Mouse (Mus musculus): ENCODE measurements around the gene Cftr.
A peak's percentile ranks its signal among the peaks of the same experiment; 100 is the strongest.

Cftr gene

DNA sequence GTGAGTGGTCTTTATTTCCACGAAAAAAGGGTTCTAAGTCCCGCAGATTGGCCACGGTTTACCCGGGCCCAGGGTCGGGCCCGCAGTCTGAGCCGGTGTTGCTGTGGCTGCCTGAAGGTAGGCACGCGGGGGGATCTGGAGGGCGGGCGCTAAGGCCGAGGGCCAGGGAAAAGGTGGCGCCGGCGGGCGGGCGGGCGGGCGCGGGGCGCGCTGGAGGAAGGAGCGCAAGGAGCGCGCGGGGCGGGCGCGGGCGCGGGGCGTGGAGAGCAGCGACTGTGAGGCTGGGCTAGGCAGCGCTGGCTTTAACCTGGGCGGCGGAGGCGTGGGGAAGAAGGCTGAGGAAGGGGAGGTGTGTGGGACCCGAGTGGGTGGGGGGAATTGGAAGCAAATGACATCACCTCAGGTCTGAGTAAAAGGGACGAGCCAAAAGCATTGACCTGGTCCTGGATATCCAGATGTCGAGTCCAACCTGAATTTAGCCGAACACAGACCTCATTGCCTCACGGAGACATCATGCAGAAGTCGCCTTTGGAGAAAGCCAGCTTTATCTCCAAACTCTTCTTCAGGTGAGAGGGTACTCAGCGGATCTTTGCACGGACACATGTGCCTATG is at the start of gene Cftr:
Gene Cftr, plus strand, starts transcription at position 377 of the 612 bp plus-strand sequence.
- DNase-seq (ENCODE audit: low read depth, low spot score): peak; percentile 4

DNA sequence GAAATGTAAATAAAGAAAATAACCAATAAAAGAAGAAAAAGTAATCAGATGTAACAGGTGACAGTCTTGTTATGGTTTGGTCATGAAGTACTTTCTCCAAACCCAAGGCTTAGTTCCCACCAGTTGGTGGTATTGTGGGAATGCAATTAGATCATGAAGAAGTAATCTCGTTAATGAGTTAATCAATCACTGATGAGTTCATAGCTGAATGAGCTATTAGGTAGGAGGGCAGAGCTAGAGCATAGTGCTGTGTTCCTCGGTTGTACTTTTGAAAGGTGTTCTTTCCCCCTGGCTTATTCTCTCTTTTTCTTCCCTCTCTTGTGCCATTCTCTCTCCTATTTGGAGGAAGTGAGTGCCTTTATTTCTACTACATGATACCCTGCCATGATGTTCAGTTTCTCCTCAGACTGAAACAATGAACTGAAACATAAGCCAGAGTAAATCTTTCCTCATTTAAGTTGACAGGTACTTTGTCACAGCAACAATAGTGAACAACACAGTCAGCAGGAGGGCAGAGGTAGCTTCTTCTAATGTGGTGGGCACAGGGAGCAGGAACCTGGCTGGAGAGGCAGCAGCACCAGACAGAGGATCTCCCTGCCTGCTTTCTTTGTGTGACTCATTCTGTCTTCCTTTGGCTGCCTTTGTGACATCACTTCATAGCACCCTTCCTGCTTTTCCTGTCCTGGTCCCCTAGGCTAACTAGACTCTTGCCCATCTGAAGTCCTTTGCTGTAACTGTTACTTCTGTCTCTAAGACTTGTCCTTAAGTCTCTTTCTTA is 43.1 kb upstream of the Cftr start:
- DNase-seq (ENCODE audit: low read depth, low spot score): no peak

DNA sequence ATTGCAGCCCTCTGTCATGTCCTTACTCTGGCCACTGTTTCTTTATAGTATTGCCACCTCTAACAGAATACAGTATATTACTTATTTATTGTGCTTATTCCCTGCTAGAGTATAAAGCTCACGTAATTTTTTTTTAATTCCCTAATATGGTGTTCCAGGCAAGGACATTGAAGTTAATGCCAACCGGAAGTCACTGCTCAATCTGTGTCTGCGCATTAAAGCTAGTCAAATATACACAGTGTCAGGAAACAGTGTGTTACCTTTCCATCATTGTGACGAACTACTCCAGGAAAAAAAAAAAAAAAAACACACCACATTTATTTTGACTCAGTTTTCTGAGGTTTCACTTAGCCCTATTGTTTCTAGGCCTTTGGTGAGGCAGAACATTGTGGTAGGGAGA is 42.4 kb upstream of the Cftr start:
- no peak for DNase-seq (ENCODE audit: low read depth, low spot score)

DNA sequence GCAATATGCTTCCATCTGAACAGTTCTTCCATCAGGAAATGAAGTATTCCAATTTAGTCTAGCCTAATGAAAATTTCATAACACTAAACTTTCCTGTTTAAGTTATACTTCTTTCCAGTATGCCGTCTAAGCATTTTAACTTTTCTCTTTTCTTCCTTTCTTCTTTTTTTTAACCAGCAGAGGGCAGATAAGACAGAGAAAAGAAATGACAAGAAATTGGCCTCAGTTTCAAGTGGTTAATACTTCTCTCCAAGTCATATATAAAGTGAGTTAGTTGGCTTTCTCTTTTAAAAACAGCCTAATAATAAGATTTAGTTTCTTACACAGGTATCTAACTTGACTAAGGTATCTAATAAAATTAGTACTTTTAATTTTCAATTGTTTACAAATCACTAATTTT is 35.2 kb upstream of the Cftr start:
- peak; percentile 0 for DNase-seq (ENCODE audit: low read depth, low spot score)

DNA sequence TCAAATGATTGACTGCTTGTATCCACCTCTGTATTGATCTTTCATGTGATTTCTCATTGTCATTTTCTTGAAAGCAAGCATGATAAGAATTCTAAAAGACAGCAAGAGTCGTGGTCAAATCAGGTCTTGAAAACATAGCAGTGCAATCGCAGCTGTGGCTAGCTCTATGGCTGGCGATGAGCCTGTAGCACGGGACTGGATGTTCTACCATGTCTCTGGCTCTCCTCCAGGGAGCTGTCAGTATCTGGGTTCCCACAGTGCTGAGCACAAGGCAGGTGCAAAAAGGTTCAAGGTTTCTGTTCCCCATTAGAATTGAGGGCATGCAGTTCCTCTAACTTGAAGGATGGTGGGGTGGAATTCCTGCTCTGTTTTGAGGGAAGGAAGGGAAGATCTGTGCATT is 17.5 kb upstream of the Cftr start:
- DNase-seq (ENCODE audit: low read depth, low spot score): no peak

DNA sequence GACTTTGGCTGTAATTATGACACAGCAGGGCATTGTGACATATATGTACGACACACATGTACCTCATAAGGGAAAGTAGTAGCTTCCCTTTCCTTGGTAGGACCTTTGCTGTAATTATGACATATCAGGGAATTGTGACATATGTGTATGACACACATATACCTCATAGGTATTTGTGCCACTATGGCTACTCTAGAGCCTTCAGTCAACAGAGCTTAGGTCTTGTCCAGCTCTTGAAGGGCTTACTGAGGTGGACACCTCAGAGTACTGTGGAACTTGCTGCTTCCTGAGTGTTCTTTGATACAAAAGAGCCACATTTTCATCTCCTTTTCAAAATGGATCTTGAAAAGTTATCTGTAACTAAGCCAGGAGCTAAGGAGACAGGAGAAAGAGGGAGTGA is 869 bp upstream of the Cftr start:
- no peak for DNase-seq (ENCODE audit: low read depth, low spot score)

DNA sequence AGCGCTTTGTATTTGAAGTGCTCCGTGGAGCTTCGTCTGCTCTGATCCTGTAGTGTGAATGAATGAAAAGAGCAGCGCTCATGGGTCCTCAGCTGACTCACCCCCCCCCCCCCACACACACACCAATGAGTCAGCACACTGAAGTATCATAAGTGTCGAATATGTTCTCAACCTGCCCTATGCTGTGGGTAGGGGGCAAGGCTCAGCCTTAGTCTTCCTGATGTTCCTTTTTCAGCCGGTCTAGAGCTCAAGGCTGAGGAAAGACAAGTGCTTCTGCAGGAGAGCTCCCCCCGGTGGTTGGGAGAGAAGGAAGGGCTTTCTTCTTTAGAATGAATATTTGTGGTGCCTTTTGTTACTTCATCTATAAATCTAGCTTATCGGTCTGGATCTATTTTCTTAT is 1.1 kb downstream of the Cftr start:
- no peak for DNase-seq (ENCODE audit: low read depth, low spot score)

DNA sequence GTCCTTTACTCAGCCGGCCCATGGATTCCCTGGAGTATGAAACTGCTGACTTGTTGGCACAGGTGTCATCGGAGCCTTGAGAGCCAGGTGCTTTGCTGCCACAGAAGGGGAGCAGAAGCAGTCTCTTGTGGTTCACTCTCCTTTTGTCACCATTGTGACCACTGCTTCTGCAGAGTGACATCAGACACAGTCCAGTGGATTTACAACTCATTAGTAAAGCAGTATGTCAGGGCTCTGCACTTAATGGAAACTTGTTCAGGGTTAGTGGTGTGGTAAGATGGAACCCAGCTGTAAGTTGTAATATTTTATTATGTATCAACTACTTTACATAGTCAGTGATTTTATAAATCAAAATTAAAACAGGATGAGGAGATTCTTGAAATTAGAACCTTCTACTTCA is 7.0 kb downstream of the Cftr start:
- no peak for DNase-seq (ENCODE audit: low read depth, low spot score)

DNA sequence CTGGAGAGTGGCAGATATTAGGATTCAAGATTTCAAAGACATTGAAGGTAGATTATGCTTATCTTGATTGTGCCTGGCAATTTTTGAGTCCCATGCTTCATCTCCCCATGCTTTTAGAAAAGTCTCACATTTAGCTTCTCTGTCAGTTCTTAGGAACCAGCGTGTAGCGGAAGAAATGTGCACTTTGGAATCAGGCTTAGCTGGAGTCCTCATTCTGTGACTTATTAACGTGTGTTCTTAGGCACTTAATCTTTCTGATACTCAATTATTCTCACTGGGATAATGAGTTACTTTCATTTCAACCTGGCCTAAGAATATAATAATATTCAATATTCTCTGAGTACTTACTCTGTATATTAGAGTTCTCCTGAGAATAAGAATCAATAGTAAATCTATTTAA is 10.2 kb downstream of the Cftr start:
- DNase-seq (ENCODE audit: low read depth, low spot score): no peak

DNA sequence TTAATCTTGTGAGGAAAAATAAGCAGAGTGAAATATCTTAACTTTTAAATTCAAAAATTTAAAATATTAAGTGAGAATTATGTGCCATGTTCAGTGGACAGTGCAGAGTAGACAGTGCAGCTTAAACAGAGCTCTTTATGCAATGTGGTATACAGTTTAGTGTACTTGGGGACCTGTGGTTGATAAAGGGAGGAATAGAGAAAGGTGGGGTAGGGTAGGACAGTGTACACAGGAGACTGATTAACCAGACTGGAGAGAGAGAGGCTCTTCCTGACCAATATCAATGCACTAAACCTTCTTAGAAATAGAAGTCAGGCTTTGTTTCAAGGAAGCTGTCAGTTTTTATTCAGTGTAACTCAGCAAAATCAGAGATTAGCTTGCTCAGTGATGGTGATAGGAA is 12.4 kb downstream of the Cftr start:
- DNase-seq (ENCODE audit: low read depth, low spot score): no peak

DNA sequence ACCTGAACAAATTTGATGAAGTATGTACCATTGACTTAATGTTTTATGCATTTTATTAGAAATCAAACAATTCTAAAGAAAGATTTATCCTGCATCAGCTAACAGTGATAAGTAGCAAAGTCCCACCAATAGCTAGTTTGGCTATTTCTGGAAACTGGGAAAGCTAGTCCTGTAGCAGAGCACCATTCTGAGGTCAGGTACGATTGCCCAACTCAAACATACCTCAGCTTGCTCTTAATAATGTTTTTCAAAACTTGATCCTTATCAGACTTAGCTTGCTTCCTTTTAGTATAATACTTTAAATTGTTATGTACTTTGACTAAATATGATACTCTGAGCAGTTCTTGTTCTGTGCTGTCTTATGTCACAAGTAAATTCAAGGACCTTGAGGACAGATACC is 50.2 kb downstream of the Cftr start:
- no peak for DNase-seq (ENCODE audit: low read depth, low spot score)

DNA sequence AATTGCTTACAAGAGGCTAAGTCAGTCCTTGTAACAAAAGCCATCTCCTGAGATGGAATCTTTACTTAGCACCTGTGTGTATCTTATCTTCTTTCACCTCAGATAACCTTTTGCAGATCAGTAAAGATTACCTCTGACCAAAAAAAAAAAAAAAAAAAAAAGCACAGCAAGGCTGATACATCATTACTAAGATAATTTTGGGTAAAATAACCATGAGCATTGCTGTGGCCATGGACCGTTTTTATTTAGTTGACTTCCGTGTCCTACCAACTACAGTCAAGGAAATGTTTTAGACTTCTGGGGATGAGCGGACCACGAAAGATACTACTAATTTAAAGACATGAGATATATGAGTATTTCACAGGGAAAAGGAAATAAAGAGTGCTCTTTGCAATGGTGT is 52.7 kb downstream of the Cftr start:
- no peak for DNase-seq (ENCODE audit: low read depth, low spot score)

DNA sequence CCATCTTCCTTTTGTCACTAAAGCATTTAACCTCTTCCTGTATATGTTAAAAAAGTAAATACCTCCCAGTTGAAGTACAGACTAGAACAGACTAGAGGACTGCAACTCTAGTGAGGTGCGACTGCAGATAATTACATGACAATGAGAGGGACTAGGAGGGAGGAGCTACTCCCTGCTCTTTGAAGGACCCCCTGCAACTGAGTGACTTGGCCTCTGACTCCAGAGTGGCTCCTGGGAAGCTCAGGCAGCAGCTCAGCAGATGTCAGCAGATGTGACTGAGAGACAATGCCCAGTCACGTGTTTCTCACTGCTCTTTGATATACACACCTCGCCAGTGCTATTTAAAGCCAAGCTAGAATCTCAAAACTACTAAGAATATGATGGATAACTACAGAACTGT is 54.7 kb downstream of the Cftr start:
- DNase-seq (ENCODE audit: low read depth, low spot score): no peak

DNA sequence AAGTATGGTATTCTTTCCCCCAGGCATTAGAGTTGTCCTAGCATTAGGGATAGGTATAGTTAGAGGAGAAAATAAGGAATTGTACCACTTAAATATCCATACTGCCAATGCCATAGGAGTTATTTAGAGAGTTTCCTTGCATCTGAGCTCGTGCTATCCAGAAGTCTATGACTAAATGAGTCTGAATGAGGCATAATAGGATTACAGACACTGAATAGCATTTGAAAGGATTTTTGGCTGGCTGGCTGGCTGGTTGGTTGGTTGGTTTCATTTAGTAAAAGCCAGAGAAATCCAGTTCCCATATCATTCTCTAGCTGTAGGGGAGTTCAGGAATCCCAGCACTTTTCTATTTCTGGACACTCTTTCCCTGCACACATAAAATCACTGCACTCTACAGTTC is 76.0 kb downstream of the Cftr start:
- DNase-seq (ENCODE audit: low read depth, low spot score): no peak

DNA sequence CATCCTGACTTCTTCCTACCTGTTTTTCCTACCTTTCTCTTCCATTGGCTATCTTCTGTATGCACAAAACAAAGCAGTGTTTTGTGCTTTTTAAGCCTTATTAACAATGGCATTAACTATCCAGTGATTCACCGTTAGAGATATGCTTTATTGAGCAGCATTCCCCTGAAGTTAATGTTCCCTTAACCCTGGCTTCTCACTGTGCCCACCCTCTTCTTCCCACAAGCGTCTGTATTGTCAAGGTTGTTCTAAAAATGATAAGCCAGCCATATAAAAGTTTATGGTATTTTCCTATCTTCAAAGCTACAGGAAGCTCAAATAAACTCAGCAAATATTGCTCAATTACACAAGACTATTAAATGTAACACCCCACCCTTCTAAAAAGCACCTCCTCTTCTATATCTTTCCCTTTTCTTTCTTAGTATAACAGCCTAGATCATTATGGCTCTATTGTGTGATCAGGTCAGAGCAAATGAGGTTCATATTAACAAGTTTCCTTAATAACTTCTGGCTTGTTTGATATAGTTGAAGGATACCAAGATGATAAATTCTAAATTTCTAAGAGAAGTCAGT is 77.5 kb downstream of the Cftr start:
- DNase-seq (ENCODE audit: low read depth, low spot score): no peak

DNA sequence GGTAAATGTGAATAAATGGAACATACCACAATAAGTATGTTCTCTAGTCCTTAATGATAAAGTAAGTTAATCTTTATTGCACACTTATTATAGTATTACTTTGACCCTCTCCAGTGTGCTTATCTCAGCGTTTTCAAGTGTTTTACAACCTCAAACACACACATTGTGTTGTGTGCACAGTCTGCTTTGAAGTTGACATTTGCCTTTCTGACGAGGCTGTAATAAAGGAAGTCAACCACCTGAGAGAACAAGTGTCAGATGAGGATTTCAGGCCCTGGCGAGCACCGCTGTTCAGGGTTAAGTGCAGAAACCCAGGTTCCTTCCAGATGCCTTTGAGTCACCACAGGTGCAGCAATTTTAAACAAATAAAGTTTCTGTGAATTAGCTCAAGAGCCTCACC is 78.0 kb downstream of the Cftr start:
- no peak for DNase-seq (ENCODE audit: low read depth, low spot score)

DNA sequence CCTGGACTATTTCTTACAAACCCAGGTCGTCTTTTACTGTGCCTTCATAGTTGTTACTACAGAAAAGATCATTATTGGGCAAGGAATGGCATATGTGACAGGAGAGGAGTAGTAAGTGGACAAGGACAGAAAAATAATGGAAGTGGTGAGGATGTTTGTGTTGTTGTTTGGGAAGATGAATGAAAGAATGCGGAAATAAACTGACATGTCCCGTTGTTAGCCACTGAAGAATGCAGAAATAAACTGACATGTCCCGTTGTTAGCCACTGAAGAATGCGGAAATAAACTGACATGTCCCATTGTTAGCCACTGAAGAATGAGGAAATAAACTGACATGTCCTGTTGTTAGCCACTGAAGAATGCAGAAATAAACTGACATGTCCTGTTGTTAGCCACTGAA is 84.1 kb downstream of the Cftr start:
- DNase-seq (ENCODE audit: low read depth, low spot score): no peak

DNA sequence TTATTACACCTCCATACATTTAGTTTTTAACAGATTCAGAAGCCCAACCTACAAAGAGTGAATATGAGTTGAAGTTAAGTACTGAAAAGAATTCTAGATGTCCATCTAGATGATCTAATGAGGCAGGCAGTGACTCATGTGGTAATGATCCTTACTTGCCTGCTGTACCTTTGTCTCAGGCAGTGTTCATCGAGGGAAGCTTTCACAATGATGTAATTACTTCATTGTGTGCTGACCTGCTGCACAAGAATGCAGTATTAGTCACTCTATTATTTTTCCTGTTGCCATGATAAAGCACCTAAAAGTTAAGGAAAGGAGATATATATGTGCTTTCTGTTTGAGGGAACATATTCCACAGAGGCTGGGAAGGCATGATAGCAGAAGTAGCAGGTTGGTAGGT is 100.5 kb downstream of the Cftr start:
- DNase-seq (ENCODE audit: low read depth, low spot score): no peak

DNA sequence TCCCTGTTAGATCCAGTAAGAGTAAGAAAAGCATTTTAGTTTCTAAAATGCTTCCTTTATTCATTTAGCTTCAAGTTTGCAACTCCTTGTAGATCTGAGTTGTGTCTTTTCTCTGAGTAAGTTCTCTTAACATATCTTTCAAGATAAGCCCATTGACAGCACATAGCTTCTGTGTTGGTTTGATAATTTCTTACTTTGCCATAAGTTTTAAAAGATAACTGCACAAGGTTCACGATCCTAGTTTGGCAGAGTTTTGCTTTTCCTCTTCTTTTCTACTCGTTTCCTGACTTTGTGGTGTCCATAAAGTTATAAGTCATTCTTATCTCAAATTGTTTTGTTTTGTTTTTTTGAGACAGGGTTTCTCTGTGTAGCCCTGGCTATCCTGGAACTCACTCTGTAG is 130.3 kb downstream of the Cftr start:
- no peak for DNase-seq (ENCODE audit: low read depth, low spot score)

DNA sequence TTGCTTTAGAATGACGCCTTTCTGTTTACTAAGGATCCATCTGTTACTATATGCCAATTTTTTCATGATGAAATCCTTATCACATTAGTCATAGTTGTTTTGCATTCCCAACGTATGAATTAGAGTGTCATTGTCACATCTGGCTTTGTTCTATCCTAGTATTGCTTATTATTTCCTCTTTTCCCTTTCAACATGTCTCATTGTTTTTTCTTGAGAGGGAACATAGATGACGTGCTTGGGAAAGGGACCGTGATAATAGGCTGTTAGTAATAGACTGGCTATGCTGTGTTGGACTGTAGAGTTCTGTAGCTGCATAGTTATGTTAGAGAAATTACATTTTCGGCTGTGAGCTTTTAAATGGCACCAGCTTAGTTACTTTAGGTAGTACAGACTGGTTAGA is 131.6 kb downstream of the Cftr start:
- no peak for DNase-seq (ENCODE audit: low read depth, low spot score)

DNA sequence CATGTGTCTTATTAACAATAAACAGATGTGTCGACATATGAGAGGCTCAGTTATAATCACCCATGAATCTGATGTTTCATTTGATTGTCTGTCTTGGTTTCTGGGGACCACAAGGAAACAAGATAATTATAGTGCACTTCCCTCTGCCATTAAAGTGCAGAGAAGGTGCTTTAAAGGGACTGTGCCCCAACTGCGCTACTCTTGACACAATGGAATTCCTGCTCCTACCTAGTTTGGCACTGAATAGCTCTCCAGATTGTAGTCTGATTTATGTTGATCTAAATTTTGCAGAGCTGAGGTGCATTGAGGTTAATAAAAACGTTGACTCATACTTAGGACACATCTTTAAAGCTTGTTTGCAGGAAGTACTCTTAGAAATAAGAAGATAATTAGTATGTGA is 132.7 kb downstream of the Cftr start:
- no peak for DNase-seq (ENCODE audit: low read depth, low spot score)

DNA sequence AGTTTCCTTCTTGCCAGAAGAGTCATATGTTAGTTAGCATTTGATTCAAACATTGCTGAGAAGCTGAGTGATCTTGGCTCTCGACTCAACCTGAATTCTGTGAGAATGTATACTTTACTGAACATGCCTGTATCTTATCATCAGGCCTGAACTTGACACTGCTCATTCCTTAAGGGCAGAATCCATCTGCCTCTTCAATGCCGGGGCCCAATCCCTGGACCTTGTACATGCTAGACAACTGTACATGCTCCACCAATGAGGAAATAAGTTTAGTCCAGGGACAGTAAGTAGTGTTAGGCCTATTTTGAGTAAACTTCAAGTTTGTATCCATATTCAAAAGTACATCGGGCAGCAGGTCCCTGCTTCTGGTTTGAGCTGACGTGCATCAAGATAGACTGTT is 134.6 kb downstream of the Cftr start:
- DNase-seq (ENCODE audit: low read depth, low spot score): no peak

DNA sequence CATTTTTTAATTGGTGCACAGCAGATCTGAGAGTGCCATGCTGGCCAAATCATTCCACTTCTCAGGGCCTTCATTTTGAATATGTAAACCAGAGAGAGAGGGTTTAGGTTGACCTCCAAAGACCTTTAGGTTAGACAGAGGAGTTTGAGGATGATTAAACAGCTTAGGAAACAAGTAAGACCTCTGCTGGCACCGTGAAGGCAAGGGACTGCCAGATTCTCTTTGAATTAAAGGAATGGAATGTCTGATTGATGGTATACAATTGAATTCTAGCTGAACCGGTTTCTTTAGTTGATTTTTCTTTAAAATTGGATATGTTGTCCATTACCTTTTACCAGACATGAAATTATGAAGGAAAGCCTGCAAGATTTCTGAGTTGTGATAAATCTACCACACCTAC is 140.5 kb downstream of the Cftr start:
- DNase-seq (ENCODE audit: low read depth, low spot score): no peak
